Mouse (Mus musculus) embryo, embryonic 9.5 days (tissue): ENCODE results near the gene Itgae.
"Not testable (repeated sequence)": the region's sequence is repeated elsewhere in the genome, so short reads cannot be mapped to it uniquely, and the experiment has no call there.

Experiments
- DNase-seq: peaks from one replicate; pipeline ENCODE4 v3.0.0-alpha.2; 2017; ENCODE audit errors: extremely low spot score

Gene Itgae

DNA sequence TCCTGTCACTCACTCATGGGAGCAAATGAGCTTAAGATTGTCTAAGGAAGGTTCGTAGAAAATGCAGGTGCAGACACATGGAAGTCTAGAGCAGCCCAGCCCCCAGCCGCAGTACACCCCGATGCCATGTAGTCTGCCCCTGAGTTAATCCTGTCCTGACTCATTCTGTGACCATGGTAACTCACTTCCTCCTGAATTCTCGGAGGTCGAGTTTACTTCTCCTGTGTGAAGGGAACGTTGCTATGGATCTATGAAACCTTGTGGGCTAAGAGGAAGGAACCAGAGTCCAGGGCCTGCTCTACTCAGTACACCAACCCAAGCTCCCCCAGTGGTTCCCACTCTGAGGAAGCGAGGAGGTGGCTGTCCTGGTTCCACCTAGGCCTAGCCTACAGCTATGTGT, 2.5 kb downstream of the Itgae start:
- no peak for DNase-seq

DNA sequence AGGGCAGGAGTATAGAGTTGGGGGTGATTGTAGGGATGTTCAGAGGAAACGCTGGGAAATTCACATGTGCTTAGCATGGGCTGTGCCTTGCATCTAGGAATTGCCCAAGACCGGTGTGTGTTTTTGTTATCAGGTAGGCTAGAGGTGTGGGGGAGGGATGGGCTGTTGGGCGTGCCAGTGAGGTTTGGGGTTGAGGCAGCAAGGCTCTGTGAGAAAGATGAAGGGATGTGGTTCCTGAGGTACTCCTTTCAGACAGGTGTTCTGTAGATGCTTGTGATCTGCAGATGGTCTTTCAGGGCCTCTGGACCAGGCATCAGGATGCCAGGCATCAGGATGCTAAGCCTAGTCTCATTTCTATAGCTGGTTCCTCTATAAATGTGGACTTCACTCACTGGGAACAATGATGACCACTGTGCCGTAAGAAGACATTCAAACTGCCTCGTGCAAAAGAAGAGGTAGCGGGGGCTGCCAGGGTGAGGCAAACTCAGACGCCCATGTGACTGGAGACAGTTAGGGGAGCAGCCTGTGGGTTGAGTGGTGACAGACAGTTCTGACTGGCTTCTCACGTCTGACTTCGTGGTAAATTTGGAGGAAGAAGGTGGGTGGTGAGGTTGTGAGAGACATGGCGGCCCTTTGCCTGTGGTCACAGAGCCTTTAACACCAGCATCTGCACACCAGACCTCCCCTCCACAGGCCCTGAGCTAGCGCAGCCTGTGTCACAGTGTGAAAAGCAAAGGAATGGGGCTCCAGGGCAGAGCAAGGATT, 4.0 kb downstream of the Itgae start:
- DNase-seq: no peak

DNA sequence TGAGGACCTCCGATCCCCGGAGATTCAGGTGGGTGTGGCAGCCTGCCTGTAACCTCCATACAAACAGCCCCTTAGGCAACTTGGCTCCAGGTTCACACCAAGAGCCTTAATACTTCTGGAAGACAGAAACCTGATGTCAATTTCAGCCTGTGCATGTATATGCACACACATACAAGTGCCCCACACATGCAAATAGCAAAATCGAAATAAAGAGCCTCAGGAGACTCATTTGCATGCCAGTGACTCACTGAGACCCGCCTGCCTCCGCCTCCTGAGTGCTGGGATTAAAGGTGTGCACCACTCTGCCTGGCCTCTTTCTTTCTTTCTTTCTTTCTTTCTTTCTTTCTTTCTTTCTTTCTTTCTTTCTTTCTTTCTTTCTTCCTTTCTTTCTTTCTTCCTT, 8.5 kb downstream of the Itgae start:
- no peak for DNase-seq

DNA sequence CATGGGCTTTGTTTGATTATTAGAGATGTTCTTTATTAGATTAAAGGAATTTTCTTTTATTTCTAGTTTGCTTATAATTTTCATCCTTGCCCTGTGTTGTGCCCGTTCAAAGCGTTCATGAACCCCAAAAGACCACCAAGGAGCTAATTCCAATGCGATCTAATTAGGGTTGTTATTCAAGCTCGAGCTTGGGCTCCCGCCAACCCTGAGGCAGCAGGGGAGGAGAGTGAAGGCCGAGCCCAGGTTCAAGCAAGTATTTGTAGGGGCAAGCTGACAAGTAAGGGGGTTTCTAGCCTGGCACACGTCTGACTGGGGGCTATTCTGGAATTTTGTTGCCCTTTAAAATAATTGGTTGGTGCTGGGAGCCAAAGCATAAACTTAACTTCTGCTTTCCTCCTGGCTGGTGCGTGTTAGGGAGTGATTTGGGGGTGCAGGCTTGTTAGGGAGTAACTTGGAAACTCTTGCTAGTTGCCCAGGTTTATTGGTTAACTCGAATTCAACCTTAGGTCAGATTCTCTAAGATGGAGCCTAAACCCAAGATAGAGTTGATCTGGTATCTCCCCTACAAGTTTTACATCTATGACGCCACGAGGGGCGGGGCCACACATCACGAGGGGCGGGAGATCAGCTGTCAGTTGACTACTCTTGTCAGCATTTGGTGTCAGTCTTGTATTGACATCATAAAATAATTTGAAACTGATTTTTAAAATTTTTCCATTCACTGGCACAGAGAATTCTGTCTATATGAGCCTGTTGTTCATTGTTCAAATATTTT, 9.8 kb downstream of the Itgae start:
- DNase-seq: no peak

DNA sequence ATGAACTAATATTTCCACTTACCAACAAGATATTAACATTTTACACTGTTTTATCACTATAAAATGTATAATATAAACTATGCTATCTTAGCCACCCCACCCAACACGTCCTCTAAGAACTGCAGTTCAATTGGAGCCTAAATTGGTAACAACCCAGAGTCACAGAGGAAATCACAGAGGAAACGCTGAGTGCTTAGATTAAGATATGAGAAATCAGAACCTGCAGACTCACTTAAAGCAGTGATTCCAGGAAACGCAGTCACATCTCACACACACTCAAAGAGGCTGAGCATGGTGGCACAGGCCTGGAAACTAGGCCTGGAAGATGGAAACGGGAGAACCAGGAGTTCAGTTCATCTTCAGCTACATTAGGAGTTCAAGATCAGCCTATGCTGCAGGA, 10.9 kb downstream of the Itgae start:
- no peak for DNase-seq

DNA sequence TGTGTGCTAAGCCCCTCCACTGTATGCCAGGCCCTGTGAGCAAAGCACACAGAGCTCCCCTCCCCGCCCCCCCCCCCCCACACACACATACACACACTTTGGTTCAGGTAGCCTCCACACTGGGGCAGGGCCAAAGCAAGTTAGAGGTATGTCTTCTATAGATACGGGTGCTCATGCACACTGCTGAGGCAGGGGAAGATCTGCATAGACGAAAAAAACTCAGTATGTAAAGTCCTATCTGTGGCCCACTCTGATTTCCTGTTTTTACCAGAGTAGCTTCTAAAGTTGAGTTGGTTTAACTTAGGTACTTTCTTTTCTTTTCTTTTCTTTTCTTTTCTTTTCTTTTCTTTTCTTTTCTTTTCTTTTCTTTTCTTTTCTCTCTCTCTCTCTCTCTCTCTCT, 14.9 kb downstream of the Itgae start:
- DNase-seq: no peak

DNA sequence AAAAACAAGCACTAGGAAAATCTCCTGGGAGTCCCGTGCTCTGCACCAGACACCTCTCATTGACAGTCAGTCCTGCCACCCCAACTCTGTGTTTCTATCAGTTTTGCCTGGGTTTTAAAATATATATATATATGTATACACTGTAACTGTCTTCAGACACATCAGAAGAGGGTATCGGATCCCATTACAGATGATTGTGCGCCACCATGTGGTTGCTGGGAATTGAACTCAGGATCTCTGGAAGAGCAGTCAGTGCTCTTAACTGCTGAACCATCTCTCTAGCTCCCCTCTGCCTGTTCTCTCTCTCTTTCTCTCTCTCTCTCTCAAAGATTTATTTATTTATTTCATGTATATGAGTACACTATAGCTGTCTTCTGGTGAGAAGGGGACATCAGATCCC, 17.0 kb downstream of the Itgae start:
- not testable (repeated sequence) for DNase-seq

DNA sequence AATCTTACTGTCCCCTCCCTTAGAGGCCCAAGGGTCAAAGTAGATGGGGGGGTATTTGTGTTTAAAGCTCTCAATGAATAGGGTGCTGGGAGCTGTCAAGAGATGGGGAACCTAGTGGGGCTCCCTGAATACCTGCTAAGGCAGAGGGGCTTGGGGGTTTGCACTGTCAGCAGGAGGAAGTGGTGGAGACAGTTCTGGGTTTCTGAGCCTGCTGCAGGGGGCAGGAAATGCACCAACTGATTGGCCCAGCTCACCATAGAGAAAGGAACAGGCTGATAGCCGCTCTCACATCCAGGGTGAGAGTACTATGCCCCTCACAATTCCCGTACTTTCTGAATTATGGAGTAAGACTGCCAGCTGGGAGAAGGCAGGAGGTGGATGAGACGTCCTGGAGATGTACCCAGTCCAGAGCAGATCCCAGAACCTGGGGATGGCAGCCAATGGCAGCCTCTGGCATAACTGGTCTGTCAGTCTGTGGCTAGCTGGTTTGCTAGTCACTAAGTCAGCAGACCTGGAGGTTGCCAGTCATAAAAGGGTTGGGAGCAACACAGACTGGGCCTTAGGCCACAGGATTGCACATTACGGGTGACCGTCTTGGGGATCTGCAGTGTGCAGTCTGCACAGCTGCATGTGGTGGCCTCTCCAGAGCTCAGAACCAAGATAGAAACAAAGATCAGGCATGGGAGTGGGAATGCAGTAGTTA, 18.0 kb downstream of the Itgae start:
- DNase-seq: no peak

DNA sequence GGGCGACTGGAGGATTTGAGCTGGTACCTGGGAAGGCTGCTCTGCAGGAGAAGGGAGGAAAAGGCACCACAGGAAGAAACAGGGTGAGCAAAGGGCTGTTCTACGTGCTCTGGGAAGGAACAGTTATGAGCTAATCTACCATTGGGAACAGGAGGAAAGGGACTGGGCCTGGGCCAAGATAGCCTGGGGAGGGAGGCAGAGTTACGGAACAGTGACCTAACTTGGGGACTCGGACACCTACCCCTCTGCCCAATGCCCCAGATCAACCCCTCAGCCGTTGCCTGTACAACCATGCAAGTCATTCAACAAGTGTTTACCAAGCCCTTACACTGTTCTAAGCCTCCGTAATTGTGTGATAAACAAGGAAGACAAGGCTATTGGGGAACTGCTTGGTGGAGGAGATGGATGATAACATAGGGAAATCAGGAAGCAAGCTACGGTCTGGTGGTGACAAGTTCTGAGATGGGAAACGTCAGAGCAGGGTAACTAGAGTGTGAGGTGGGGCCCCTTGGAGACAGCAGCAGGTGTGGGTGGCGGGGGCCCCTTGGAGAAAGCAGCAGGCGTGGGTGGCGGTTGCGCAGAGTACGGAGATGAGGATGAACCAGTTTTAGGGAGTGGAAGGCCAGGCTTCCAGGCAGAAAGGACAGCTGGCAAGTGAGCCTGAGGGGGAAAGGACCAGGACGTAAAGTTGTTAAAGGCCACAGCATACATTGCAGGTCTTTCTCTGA, 18.7 kb downstream of the Itgae start:
- DNase-seq: no peak

DNA sequence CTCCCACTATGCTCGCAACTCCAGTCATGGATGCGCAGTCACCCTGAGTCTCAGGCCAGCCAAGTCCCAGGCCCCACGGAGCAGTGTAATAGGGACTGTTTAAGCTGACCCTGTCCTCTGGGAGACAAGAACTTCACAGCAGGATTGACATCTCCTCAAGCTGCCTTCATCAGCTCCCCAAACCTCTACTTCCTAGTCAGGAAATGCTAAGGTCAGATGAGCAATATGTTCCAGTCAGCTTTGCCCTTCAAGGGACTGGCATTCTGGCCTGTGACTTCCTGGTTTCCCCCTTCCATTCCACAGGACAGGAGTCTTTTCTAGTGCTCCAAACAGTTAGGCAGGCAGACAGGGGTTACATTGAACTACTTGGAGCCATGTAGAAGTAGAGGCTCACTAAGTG, 19.6 kb downstream of the Itgae start:
- DNase-seq: no peak

DNA sequence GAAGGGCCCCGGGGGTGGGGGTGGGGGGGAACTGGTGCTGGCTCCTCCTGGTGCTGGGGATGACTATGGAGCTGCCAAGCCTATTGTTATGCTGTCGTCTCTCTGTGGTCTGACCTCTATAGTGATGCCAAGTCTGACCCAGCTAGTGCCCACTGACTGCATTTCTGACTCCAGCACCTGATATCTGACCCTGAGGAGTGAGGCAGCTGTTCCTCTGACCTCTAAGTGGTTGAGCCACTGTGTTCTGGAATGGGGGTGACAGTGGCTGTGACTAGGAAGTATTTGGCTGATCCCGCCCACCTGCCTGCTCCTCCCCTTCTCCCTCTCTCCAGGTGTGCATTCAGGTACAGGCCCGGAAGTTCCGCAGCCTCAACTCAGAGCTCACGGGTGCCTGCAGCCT, 21.0 kb downstream of the Itgae start:
- DNase-seq: no peak

DNA sequence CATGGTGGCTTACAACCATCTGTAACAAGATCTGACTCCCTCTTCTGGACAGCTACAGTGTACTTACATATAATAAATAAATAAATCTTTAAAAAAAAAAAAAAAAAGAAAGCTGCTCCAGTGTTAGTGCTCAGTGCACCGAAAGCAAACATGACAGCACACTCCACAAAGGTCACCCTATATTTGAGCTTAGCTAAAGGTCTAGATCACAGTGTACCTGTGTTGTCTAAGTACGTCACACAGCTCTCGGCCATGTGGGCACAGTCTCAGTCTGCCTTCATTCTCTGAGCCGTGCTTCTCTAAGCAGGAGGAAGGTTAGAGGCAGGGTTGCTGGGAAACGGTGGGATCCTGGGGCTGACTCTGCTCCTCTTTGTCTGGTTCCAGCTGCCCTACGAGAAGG, 36.1 kb downstream of the Itgae start:
- no peak for DNase-seq

DNA sequence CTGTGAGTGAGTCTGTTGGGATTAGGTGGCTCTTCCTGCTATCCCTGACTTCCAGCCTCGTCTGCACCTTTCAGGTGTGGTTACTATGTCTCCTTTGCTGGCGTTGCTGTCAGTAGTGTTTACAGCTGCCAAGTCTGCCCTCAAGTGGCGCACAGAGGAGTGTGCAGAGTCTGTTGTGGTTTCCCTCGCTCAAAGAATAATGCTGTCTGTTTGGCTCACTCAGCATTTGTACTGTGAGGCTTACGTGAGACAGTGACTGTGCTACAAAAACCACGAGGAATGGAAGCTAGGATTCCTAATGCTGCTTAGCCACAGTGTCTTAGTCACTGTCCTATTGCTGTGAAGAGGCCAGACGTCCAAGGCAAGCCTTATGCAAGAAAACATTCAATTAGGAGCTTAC, 40.6 kb downstream of the Itgae start:
- no peak for DNase-seq

DNA sequence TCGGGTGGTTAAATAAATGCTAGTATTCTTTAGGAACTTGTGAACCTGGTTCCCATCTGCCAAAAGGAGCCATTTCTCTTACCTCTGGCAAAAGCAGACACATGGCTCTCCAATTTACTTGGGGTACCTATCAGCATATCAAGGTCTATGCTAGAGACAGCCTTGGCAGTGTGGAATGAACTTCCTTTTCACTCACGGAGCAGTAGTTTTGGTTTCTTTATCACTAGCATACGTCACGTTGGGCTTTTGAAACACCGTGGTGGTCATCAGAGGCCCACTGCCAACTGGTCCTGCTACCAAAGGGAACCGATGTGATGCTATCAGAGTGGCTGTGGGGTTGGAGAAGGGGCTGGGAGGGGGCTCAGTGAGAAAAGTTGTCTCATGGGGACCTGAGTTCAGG, 42.6 kb downstream of the Itgae start:
- no peak for DNase-seq

DNA sequence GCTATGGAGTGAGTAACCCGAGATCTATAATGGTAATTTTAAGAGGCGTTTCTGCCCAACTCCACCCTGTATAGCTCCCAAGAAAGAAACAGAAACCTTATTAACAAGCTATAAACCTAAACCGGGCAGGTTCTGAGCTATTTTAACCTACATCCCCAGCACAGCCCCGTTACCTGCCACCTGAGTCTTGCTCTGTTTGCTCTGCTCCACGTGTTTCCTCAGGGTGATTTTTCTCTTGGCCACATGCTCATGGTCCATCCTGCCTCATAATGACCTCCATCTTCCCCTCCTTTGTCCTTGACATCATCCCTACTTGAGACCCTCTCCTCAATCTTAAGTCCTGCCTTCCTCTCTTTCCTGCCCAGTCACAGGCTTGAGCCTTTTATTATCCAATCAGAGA, 43.8 kb downstream of the Itgae start:
- no peak for DNase-seq

DNA sequence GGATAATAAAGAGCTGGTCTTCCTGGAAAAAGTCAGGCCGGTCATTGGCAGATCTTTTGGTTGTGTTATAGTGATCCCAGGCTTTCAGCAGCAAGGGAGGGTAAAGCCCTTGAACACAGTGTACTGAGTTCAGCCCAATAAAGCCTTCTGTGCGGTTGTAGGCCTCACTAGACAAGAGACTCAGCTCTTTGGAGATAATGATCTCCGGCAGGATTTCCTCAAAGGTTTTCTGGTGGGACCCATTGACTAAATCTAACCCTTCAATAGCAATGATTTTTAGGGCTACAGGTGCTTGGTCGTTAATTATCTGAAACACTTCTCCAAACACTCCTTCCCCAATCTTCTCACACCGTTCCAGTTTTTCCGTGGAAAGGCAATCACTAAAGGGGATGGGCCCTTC, 46.2 kb downstream of the Itgae start:
- DNase-seq: no peak

DNA sequence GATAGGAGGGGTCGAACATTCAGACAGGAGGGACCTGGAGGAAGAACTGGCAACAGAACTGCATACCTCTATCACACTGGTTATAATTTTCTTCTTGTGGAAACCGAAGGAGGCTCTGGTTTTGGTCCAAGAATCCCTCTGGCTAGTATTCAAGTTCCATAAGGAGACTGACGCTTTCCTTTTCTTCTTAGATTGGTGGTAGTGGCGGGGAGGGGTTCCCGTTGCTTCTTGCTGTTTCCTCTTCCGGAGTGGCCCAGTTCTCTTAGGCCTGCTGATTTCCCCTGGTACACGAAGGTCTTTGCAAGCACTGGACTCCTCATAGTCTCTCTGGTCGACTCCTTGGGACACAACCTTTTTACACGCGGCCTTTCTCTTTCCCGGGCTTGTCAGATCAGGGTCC, 46.7 kb downstream of the Itgae start:
- no peak for DNase-seq

DNA sequence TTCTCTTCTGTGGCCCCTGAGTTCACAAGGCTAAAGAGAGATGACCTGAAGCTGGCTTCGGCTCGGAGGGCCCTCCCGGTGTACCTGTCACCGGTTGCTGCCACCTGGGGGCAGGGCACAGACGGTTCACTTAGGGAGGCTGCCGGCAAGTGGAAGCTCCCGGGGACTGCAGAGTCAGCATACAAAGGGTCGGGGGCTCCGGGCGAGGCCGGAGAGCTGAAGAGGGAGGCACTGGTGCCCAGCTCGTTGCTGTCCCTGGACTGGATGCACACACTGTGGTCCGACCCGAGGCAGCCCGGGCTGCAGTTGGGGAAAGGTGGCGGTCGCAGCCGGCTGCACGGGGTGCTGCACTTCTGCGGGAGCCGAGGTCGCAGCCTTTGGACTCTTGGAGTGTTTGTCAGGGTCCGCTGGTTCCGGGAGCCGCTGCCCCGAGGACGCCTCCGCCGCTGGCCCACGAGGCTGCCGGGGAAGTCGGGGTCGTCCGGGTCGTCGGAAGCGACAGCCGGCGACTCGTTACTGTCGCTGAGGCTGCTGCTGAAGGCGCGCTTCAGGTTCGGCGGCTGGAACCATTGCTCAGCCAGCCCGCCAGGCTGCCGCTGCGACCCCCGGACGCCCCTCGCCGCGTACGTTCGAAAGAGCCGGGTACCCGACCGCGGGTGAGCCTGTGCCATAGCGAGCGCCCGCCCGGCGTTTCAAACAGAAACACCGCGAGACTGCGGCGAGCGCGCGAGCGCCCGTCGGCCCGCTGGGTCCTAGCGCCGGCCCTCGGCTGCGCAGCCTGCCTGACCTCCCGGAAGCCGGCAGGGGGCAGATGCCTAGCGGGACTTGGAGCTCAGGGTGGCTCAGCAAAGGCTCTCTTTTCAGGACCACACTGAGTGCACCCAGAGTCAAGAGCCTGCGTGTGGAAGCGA, 47.5 kb downstream of the Itgae start, which contains the start of gene Haspin:
Gene Haspin, minus strand, starts transcription at position 704 of the 911 bp plus-strand sequence.
- peak; percentile 90 for DNase-seq

DNA sequence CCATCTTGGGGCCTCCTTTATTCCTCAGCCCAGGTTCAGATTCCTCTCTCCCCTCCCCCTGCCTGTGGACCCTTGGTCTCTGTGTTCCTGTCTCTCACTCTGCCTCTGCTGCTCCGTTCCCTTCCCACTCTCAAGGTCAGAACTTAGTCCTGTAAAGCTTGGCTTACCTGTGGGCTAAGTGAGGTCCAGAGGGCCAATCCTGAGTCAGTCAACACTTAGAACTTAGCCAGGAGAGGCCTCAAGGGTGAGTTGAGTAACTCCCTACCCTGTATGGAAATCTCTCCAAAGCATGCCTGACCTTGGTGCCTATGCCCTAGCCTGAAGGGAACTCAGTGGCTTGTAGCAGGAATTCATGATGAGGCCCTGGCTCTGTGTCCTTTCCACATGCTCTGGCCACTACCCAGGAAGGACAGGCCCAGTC, 53.9 kb downstream of the Itgae start:
- no peak for DNase-seq

DNA sequence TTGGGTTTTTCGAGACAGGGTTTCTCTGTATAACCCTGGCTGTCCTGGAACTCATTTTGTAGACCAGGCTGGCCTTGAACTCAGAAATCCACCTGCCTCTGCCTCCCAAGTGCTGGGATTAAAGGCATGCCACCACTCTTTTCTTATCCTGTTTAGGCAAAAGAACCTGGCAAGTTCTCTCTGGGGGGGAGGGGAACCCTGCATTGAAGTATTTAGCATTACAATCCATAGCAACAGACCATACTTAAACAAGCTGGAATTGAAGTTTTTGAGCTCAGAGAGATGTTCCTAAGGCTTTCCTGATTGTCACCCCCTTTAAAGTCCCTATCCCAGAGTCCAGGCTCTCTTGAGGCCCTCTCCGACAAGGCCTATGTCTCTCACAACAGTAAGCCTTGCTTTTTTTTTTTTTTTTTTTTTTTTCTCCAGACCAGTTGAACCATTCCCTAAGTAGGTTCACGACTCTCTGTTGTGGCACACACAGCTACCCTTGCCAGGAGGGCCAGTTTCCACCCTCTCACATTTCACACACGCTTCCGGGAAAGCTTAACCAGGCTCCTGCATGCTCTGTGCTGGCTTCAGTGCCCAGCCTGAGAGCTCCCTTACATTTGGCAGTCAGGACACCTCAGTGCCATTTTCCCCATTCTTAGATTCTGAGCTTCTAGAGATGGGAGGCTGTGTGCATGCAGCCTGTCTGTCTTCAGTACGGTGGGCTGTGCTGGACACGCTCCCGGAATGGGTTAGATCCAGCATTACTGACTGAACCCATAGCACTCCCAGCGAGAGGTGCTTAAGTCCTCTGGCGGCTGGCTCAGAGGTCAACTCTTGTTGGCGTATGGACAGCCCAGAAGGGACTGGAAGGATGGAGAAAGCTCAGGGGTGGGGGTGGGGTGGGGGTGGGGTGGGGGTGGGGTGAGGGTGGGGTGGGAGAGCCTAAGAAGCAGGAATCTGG, 55.9 kb downstream of the Itgae start:
- DNase-seq: no peak
